Mouse (Mus musculus): ENCODE data around the gene Actr1a.

DNA sequence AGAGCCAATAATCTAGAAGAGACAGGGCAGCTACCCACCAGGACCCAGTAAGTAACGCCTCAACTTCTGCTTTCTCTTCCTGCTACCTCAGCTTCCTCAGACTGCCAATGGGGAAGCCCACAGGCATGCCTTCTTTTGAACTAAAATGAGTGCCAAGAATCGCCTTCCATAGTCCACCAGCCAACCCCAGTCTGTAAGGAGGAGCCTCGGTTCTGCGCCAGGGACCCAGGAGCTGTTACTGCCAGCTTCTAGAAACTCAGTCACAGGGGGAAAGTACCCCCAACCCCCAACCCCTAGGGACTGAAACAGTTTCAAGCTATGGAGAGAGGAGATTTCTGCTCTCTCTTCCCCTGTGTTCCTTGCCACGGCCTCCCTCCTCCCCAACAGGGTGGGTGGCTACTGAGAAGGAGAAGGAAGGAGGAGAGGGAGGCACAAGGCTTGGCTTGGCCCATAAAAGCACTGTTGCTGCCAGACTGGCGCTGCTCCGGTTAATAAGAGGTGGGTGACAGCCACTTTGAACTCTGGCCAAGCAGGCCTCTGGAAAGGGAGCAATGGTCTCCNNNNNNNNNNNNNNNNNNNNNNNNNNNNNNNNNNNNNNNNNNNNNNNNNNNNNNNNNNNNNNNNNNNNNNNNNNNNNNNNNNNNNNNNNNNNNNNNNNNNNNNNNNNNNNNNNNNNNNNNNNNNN lies 56.1 kb downstream of the Actr1a start:
- TF ChIP-seq CTCF (IDR thresholded peaks at IDR 0.05; ENCODE audit: extremely low read depth, insufficient read depth, insufficient read length, insufficient replicate concordance) (no peak), POLR2A (IDR thresholded peaks at IDR 0.05; ENCODE audit: low read depth, low read length) (no peak)

Measured in spleen, adult 2 months (tissue).